Mouse (Mus musculus) E14TG2a.4 (cell line): ENCODE data around the gene Lmx1b.

Experiments
- H3K27me3 ChIP-seq: 2 replicates; pipeline ENCODE4 v1.6.1; 2014; ENCODE audit warnings: low read length, control low read depth; ENCODE audit not compliant: insufficient read depth
- H3K36me3 ChIP-seq: 2 replicates; pipeline ENCODE4 v1.6.1; 2014; ENCODE audit warnings: low read length, control low read depth; ENCODE audit not compliant: insufficient read depth
- H3K4me1 ChIP-seq: replicated peaks from 2 replicates; pipeline ENCODE4 v1.6.1; 2014; ENCODE audit warnings: low read depth, low read length, control low read depth
- H3K4me3 ChIP-seq: replicated peaks from 2 replicates; pipeline ENCODE4 v1.5.1; 2014; ENCODE audit warnings: mild to moderate bottlenecking, low read length
- H3K9me3 ChIP-seq: 2 replicates; pipeline ENCODE4 v1.6.1; 2014; ENCODE audit warnings: low read length, control low read depth
- CTCF ChIP-seq: conservative IDR thresholded peaks from 2 replicates; pipeline ENCODE4 v1.5.1; 2014; ENCODE audit warnings: low read length
- NANOG ChIP-seq: IDR thresholded peaks from 2 replicates; pipeline ENCODE4 v1.6.1; 2014; ENCODE audit warnings: borderline replicate concordance, low read length, mixed read lengths
- POU5F1 ChIP-seq: IDR thresholded peaks from 2 replicates; pipeline ENCODE4 v1.6.1; 2014; ENCODE audit warnings: low read length, borderline replicate concordance

Gene Lmx1b

DNA sequence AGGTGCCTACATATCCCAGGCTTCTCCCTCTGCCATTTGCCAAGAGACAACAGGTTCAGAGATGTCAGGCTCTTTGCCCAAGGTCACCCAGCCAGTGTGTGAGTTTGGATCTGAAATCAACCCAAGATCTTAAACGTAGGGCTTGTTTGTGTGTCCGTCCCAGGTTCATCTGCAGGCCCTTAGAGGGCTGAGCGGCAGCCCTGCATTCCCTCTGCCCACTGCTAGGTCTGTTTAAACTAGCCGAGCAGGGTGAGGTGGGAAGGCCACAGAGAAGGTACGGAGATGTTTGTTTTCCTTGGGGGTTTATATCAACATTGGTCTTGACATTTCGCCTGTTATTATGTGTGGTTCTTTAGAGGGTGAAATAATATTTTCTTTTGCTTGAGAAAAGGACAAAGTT is 28.4 kb upstream of the Lmx1b start:
- TF ChIP-seq CTCF (no peak), POU5F1 (no peak), NANOG (no peak)

GRCm38 (mm10) chr2:33666388-33666945 is 26.2 kb upstream of the Lmx1b start:
- H3K27me3 ChIP-seq = peaks cover 25% of the 10 kb centered on the region
- H3K4me1 ChIP-seq = peaks cover 36% of the 10 kb centered on the region
- peak overlapping the region; percentile 58 for H3K4me3 ChIP-seq
- no peaks in the 10 kb centered on the region for H3K9me3 ChIP-seq
- no peaks in the 10 kb centered on the region for H3K36me3 ChIP-seq
- TF ChIP-seq POU5F1 (no peak), NANOG (0 out of 2 replicates have a peak, but pooled peaks have one; percentile 9)

More for the DNA sequence above, 28.4 kb upstream of the Lmx1b start:
- Histone ChIP-seq H3K27me3 (peaks cover 25% of the 10 kb centered on the region), H3K9me3 (no peaks in the 10 kb centered on the region), H3K4me3 (no peak overlapping the region), H3K4me1 (peaks cover 36% of the 10 kb centered on the region), H3K36me3 (no peaks in the 10 kb centered on the region)

DNA sequence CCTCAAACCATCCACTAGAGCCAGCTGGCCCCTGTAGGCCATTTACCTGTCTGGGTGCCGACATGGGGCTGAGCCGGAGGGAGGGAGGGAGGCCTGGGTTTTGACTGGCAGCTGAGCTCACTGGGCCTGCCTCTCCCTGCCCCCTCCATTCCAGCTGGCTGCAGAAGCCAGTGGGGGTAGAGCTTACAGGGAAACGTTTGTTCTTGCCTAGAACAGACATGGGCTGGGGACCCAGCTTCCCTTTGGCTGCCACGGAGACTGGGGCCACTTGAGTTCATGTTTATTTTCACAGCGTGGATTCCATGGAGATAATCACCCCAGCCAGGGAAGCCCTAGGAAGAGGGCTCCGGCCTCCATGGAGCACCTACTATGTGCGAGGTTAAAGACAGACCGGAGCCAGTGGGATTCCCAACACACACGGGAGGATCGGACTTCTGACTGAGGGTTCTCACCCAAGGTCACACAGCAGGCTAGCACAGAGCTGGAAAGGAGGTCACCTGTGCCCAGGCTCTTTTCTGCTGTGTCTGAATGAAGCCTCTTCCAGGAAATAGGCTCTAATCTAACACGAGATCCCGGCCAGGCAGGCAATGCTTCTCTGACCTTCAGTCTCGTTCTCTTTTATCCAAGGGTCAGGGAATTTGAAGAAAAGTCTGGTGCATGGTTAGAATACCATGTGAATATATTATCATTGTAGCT is 25.2 kb upstream of the Lmx1b start:
- H3K9me3 ChIP-seq = no peaks in the 10 kb centered on the region
- TF ChIP-seq POU5F1 = no peak
- no peak for TF ChIP-seq NANOG
- no peak for TF ChIP-seq CTCF

DNA sequence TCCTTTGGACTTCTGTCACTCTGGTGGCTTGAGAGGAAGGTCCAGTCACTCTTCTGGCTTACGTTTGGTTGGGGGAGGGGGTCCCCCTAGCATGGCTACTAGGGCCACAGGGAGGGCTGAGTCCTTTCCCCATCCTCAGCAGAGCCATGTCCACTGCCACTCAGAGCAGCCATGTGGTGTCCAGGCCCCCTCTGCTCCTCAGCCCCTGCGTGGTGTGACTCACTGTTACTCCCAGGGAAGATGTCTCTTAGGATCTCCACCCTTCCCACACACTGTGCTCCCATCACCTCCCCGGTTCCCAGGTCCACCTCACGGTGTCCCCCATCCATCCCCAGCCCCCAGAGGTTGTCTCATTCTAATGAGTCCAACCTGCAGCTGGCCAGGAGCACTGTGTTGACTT is 24.4 kb upstream of the Lmx1b start:
- no peak overlapping the region for H3K4me3 ChIP-seq
- H3K27me3 ChIP-seq = peaks cover 25% of the 10 kb centered on the region
- TF ChIP-seq CTCF (no peak), NANOG (no peak), POU5F1 (no peak)
- H3K9me3 ChIP-seq = no peaks in the 10 kb centered on the region
- peaks cover 36% of the 10 kb centered on the region for H3K4me1 ChIP-seq
- no peaks in the 10 kb centered on the region for H3K36me3 ChIP-seq

More for the DNA sequence above, 25.2 kb upstream of the Lmx1b start:
- Histone ChIP-seq H3K27me3 (peaks cover 25% of the 10 kb centered on the region), H3K4me1 (peaks cover 36% of the 10 kb centered on the region), H3K4me3 (0 out of 2 replicates have a peak overlapping the region, but pooled peaks have one; percentile 10), H3K36me3 (no peaks in the 10 kb centered on the region)

GRCm38 (mm10) chr2:33659288-33659629 is 18.9 kb upstream of the Lmx1b start:
- Histone ChIP-seq H3K9me3 (no peaks in the 10 kb centered on the region), H3K4me3 (peak overlapping the region; percentile 24; the same call in 1 of the 2 replicates), H3K36me3 (no peaks in the 10 kb centered on the region), H3K4me1 (peaks cover 14% of the 10 kb centered on the region), H3K27me3 (no peaks in the 10 kb centered on the region; the same call in 1 of the 2 replicates)
- no peak for TF ChIP-seq POU5F1
- TF ChIP-seq NANOG = no peak
- TF ChIP-seq CTCF = no peak

GRCm38 (mm10) chr2:33658602-33659287 is 18.4 kb upstream of the Lmx1b start:
- Histone ChIP-seq H3K4me3 (peak overlapping the region; percentile 24; the same call in 1 of the 2 replicates), H3K36me3 (no peaks in the 10 kb centered on the region), H3K27me3 (no peaks in the 10 kb centered on the region; the same call in 1 of the 2 replicates), H3K9me3 (no peaks in the 10 kb centered on the region), H3K4me1 (peaks cover 14% of the 10 kb centered on the region)
- no peak for TF ChIP-seq POU5F1
- TF ChIP-seq CTCF = no peak
- TF ChIP-seq NANOG = no peak

DNA sequence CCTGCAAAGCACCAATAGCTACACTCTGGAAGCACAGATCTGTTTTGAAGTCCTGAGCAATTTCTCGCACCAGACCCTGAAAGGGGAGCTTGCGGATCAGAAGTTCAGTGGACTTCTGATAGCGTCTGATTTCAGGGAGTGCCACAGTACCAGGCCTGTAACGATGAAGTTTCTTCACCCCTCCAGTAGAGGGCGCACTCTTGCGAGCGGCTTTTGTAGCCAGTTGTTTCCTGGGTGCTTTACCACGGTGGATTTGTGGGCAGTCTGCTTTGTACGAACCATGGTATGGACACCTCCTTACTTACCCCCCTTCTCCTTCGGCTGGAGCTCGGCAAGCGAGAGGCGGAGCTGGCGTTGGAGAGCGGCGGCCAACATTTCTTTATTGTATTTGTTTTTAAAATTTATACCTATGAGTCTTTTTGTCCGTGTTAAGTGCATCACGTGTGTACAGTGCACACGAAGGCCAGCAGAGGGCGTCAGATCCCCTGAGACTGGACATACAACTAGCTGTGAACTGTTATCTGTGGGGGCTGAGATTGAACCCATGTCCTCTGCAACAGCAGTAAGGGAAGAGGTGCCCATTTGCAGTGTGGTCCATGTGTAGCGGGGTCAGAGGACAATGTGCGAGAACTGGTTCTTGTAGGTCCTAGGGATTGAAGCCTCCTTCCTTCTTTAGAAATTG is 12.3 kb upstream of the Lmx1b start:
- Histone ChIP-seq H3K4me3 (no peak overlapping the region), H3K4me1 (peaks cover 21% of the 10 kb centered on the region), H3K9me3 (no peaks in the 10 kb centered on the region), H3K36me3 (no peaks in the 10 kb centered on the region), H3K27me3 (peaks cover 38% of the 10 kb centered on the region)
- TF ChIP-seq POU5F1 = no peak
- TF ChIP-seq CTCF = peak; percentile 41

- Histone ChIP-seq H3K4me1 (peaks cover 34% of the 10 kb centered on the region), H3K4me3 (no peak overlapping the region), H3K9me3 (no peaks in the 10 kb centered on the region), H3K36me3 (no peaks in the 10 kb centered on the region), H3K27me3 (peaks cover 71% of the 10 kb centered on the region)
- TF ChIP-seq CTCF (no peak), POU5F1 (no peak), NANOG (no peak)
These were observed 9.1 kb upstream of the Lmx1b start for GRCm38 (mm10) chr2:33649371-33649770.
